ENCODE assay signal across 9 mouse cellular contexts in the genomic region with DNA sequence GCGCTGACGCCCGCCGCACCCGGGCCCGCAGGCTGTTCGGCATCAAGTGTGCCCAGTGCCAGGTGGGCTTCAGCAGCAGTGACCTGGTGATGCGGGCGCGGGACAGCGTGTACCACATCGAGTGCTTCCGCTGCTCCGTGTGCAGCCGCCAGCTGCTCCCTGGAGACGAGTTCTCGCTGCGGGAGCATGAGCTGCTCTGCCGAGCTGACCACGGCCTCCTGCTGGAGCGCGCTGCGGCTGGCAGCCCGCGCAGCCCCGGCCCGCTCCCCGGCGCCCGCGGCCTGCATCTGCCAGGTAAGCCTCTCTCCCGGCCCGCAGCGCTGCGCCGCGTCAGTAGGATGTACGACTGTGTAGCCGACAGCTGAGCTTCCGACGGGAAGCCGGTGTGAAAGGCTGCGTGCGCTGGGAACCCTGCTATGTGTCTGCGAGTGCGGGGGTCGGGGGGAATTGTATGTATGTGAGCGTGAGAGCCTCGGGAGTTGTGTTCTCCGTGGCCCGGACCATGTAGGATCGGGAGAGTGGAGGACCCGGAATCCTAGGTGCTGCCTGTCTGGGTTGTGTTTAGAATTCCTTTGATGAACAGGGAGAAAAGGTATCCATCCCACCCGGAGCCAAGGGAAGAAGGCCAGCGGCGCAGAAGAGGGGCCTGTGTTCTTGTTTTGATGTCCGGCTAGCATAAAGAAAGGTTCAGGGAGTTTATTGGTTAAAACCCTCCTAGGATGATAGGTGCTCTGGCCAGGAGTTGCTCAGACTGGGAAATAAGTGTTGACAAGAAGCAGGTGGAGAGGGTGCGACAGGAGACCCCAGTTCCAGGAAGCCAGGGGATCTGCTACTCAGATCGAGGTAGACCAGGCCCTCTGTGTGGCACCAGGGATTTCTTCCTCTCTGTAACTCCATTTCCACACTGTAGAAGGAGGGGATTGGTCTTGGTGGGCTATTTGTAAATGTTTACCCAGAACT. TPM values are rescaled to one million over a fixed set of nuclear protein-coding genes. Genes with fewer than 3 reads are reported as not detected.
DNase-seq lines count a peak whose midpoint lies in the region; ATAC-seq lines count a peak whose summit lies in the region.
"Had no signal": no experiment of that assay in that cellular context is flagged by ENCODE, and none has a peak within 500 bp of the region (broad histone marks: within the 10 kb centered on the region; RNA-seq: fewer than 3 reads in every experiment).

No protein-coding gene starts in this region.

- H3K36me3 ChIP-seq in heart, embryonic 11.5 days (ENCODE audit: control insufficient read depth, insufficient read depth, low read length) = no peaks in the 10 kb centered on the region
- no peaks in the 10 kb centered on the region for H3K36me3 ChIP-seq in hindbrain, embryonic 12.5 days
- no peaks in the 10 kb centered on the region for H3K36me3 ChIP-seq in liver, embryonic 12.5 days
- no peaks in the 10 kb centered on the region for H3K36me3 ChIP-seq in stomach, embryonic 14.5 days (ENCODE audit: control insufficient read depth, insufficient read depth, low read length)

- H3K27me3 ChIP-seq in heart, embryonic 11.5 days (ENCODE audit: control insufficient read depth, insufficient read depth, low read length) = peaks cover 88% of the 10 kb centered on the region
- peaks cover 95% of the 10 kb centered on the region for H3K27me3 ChIP-seq in hindbrain, embryonic 12.5 days
- H3K27me3 ChIP-seq in liver, embryonic 12.5 days (replicated peaks) = peaks cover 99% of the 10 kb centered on the region
- peaks cover 14% of the 10 kb centered on the region; the same call in 1 of the 2 replicates for H3K27me3 ChIP-seq in stomach, embryonic 14.5 days (ENCODE audit: control insufficient read depth, insufficient read depth, low read length)

- H3K4me3 ChIP-seq in heart, embryonic 11.5 days (ENCODE audit: low read depth, low read length) = peak overlapping the region; percentile 48
- peak overlapping the region; percentile 34 for H3K4me3 ChIP-seq in hindbrain, embryonic 12.5 days
- peak overlapping the region; percentile 49 for H3K4me3 ChIP-seq in liver, embryonic 12.5 days
- H3K4me3 ChIP-seq in stomach, embryonic 14.5 days (ENCODE audit: low read depth, low read length) = peak overlapping the region; percentile 49
- H3K4me3 ChIP-seq: erythroblast, embryonic 14.5 days had no signal

- H3K4me2 ChIP-seq in heart, embryonic 11.5 days = peak overlapping the region; percentile 82
- peak overlapping the region; percentile 58 for H3K4me2 ChIP-seq in hindbrain, embryonic 12.5 days (replicated peaks)
- H3K4me2 ChIP-seq in liver, embryonic 12.5 days = peak overlapping the region; percentile 69
- peak overlapping the region; percentile 80 for H3K4me2 ChIP-seq in stomach, embryonic 14.5 days (replicated peaks; ENCODE audit: low read depth, low read length)

- no peaks in the 10 kb centered on the region for H3K9me3 ChIP-seq in heart, embryonic 11.5 days (replicated peaks; ENCODE audit: control insufficient read depth, low read length)
- no peaks in the 10 kb centered on the region for H3K9me3 ChIP-seq in hindbrain, embryonic 12.5 days (replicated peaks)
- H3K9me3 ChIP-seq in liver, embryonic 12.5 days (replicated peaks) = peaks cover 9% of the 10 kb centered on the region; the same call in 1 of the 2 replicates
- no peaks in the 10 kb centered on the region for H3K9me3 ChIP-seq in stomach, embryonic 14.5 days (ENCODE audit: control insufficient read depth, low read depth, low read length)

- 1% methylated on average over 58 of the region's 59 CpGs for WGBS in heart, embryonic 11.5 days (ENCODE audit: insufficient replicate concordance)
- WGBS in hindbrain, embryonic 12.5 days = 2% methylated on average over 55 of the region's 59 CpGs
- 4% methylated on average over 59 of the region's 59 CpGs for WGBS in liver, embryonic 12.5 days (ENCODE audit: insufficient replicate concordance)
- 4% methylated on average over 59 of the region's 59 CpGs for WGBS in stomach, embryonic 14.5 days

- H3K27ac ChIP-seq in heart, embryonic 11.5 days (ENCODE audit: low read depth, low read length) = no peak overlapping the region
- no peak overlapping the region for H3K27ac ChIP-seq in hindbrain, embryonic 12.5 days
- H3K27ac ChIP-seq in liver, embryonic 12.5 days = no peak overlapping the region
- H3K27ac ChIP-seq in stomach, embryonic 14.5 days (ENCODE audit: low read length) = no peak overlapping the region

- no peak for DNase-seq in heart, adult 9 months (ENCODE audit: low spot score in 2 of 2)
- DNase-seq in embryo, embryonic 10.5 days (ENCODE audit: low spot score) = peak; percentile 54
- no peak for DNase-seq in adrenal gland, postnatal 25 days
- DNase-seq in ovary, postnatal 14 days (ENCODE audit: low spot score) = no peak

- ATAC-seq in heart, embryonic 11.5 days (replicated peaks; ENCODE audit: insufficient number of reproducible peaks, low FRiP score, low TSS enrichment) = no peak
- ATAC-seq in hindbrain, embryonic 12.5 days (ENCODE audit: low FRiP score) = no peak
- ATAC-seq in liver, embryonic 12.5 days = no peak
- no peak for ATAC-seq in stomach, embryonic 14.5 days (ENCODE audit: insufficient number of reproducible peaks, insufficient read depth, low FRiP score, low read depth)

- H3K4me1 ChIP-seq in heart, embryonic 11.5 days (ENCODE audit: control insufficient read depth, insufficient read depth, low read length) = peaks cover 33% of the 10 kb centered on the region
- peaks cover 35% of the 10 kb centered on the region for H3K4me1 ChIP-seq in hindbrain, embryonic 12.5 days
- peaks cover 33% of the 10 kb centered on the region for H3K4me1 ChIP-seq in liver, embryonic 12.5 days
- H3K4me1 ChIP-seq in stomach, embryonic 14.5 days (ENCODE audit: control insufficient read depth, insufficient read depth, low read length) = peaks cover 23% of the 10 kb centered on the region

- H3K9ac ChIP-seq in heart, embryonic 11.5 days (ENCODE audit: low read depth, low read length) = no peak overlapping the region
- peak overlapping the region; percentile 47 for H3K9ac ChIP-seq in hindbrain, embryonic 12.5 days
- no peak overlapping the region for H3K9ac ChIP-seq in liver, embryonic 12.5 days
- H3K9ac ChIP-seq in stomach, embryonic 14.5 days (replicated peaks; ENCODE audit: low read depth, low read length) = peak overlapping the region; percentile 55

RNA-seq across cellular contexts. Expression of a gene that starts 4.2 kb away (rescaled TPM):
- polyA plus RNA-seq in heart, embryonic 11.5 days (2014; fragmentation: Nextera tagmentation; extraction: Ambion mirVana) = 0.69 and 2.1 TPM in 2 replicates
- 16.7 and 20.0 TPM in 2 replicates for polyA plus RNA-seq in hindbrain, embryonic 12.5 days (2016; fragmentation: Nextera tagmentation; extraction: Ambion mirVana)
- 0.50 and 1.3 TPM in 2 replicates for polyA plus RNA-seq in liver, embryonic 12.5 days (2016; fragmentation: Nextera tagmentation; extraction: Ambion mirVana)
- polyA plus RNA-seq in stomach, embryonic 14.5 days (2014; fragmentation: Nextera tagmentation; extraction: Ambion mirVana) = 7.7 and 9.3 TPM in 2 replicates
- not detected in 2 replicates for total RNA-seq in adrenal gland, postnatal 25 days (2021)
- polyA plus RNA-seq: erythroblast, embryonic 14.5 days had no signal

RNA-seq across cellular contexts. Expression of a gene that starts 30.6 kb away (rescaled TPM):
- 283 and 296 TPM in 2 replicates for polyA plus RNA-seq in heart, embryonic 11.5 days (2014; fragmentation: Nextera tagmentation; extraction: Ambion mirVana)
- polyA plus RNA-seq in hindbrain, embryonic 12.5 days (2016; fragmentation: Nextera tagmentation; extraction: Ambion mirVana) = 118 and 123 TPM in 2 replicates
- 164 and 175 TPM in 2 replicates for polyA plus RNA-seq in liver, embryonic 12.5 days (2016; fragmentation: Nextera tagmentation; extraction: Ambion mirVana)
- polyA plus RNA-seq in stomach, embryonic 14.5 days (2014; fragmentation: Nextera tagmentation; extraction: Ambion mirVana) = 224 and 233 TPM in 2 replicates
- 473 and 491 TPM in 2 replicates for total RNA-seq in adrenal gland, postnatal 25 days (2021)

Comparison
In these comparisons a context has a peak if more than half of its experiments do, and no peak if none do; other contexts are left out.
1. H3K9ac ChIP-seq: peak in hindbrain, embryonic 12.5 days (single experiment) and stomach, embryonic 14.5 days (single experiment); none in heart, embryonic 11.5 days (single experiment) and liver, embryonic 12.5 days (single experiment).
2. Peak in every context shown above with its lines, with median percentiles within 50 percentile points of each other: H3K4me2 ChIP-seq and H3K4me3 ChIP-seq.